Mouse (Mus musculus): ENCODE measurements at regions not wholly inside any gene's neighbourhood (a gene's known extent, or its start where the extent isn't known, plus 50 kb on each side); places are given as distances from the start of the nearest gene placed in this dataset.
A peak's percentile ranks its signal among the peaks of the same experiment; 100 is the strongest.

- Histone ChIP-seq H3K4me2 (replicated peaks) (no peak overlapping the region), H3K27me3 (no peaks in the 10 kb centered on the region), H3K4me3 (no peak overlapping the region), H3K27ac (replicated peaks) (no peak overlapping the region), H3K9me3 (no peaks in the 10 kb centered on the region), H3K4me1 (no peaks in the 10 kb centered on the region), H3K36me3 (no peaks in the 10 kb centered on the region), H3K9ac (replicated peaks) (no peak overlapping the region)
- WGBS = 97% methylated on average over 1 of the region's 1 CpGs
- ATAC-seq (replicated peaks) = no peak
Measured at GRCm38 (mm10) chr8:67377061-67377460, 146.6 kb upstream of the Nat3 start.

- Histone ChIP-seq H3K9ac (replicated peaks) (no peak overlapping the region), H3K36me3 (no peaks in the 10 kb centered on the region), H3K27ac (replicated peaks) (no peak overlapping the region), H3K4me2 (replicated peaks) (no peak overlapping the region), H3K27me3 (no peaks in the 10 kb centered on the region), H3K9me3 (no peaks in the 10 kb centered on the region), H3K4me1 (no peaks in the 10 kb centered on the region), H3K4me3 (no peak overlapping the region)
- peak; percentile 55; the same call in 1 of the 2 replicates for ATAC-seq (replicated peaks)
- WGBS = 41% methylated on average over 10 of the region's 10 CpGs
Measured at GRCm38 (mm10) chr8:67405947-67406346, 117.7 kb upstream of the Nat3 start.

- Histone ChIP-seq H3K9ac (replicated peaks) (no peak overlapping the region), H3K36me3 (no peaks in the 10 kb centered on the region), H3K9me3 (no peaks in the 10 kb centered on the region), H3K27me3 (no peaks in the 10 kb centered on the region), H3K4me2 (replicated peaks) (no peak overlapping the region), H3K27ac (replicated peaks) (no peak overlapping the region), H3K4me1 (no peaks in the 10 kb centered on the region), H3K4me3 (no peak overlapping the region)
- no peak for ATAC-seq (replicated peaks)
Measured at GRCm38 (mm10) chr8:67414826-67415225, 108.8 kb upstream of the Nat3 start.

GRCm38 (mm10) chr8:67422521-67422920 is 101.1 kb upstream of the Nat3 start:
- Histone ChIP-seq H3K27ac (replicated peaks) (no peak overlapping the region), H3K9me3 (no peaks in the 10 kb centered on the region), H3K27me3 (no peaks in the 10 kb centered on the region), H3K4me1 (no peaks in the 10 kb centered on the region), H3K9ac (replicated peaks) (no peak overlapping the region), H3K4me2 (replicated peaks) (no peak overlapping the region), H3K4me3 (no peak overlapping the region), H3K36me3 (no peaks in the 10 kb centered on the region)
- WGBS = 84% methylated on average over 2 of the region's 2 CpGs
- no peak for ATAC-seq (replicated peaks)
